Mouse (Mus musculus): ENCODE data around the gene Gemin7.

GRCm38 (mm10) chr7:19620811-19621210 lies 43.4 kb upstream of the Gemin7 start:
- no peak for TF ChIP-seq CTCF (IDR thresholded peaks at IDR 0.05; ENCODE audit: low read depth)
- TF ChIP-seq EP300 (optimal IDR thresholded peaks at IDR 0.05): no peak
